Comparison of ENCODE assay signal across 34 mouse cellular contexts in genomic region chr10:108892441-108892840, GRCm38 (mm10).
"Had no signal": no experiment of that assay in that cellular context is flagged by ENCODE, and none has a peak within 500 bp of the region (broad histone marks: within the 10 kb centered on the region; RNA-seq: fewer than 3 reads in every experiment).

No protein-coding gene starts in this region.

- H3K27ac ChIP-seq: heart, embryonic 10.5 days; heart, embryonic 13.5 days; heart, embryonic 15.5 days; hindbrain, embryonic 10.5 days; hindbrain, embryonic 12.5 days; hindbrain, embryonic 13.5 days; hindbrain, embryonic 14.5 days; hindbrain, embryonic 15.5 days; hindbrain, postnatal 0 days; intestine, embryonic 15.5 days; kidney, embryonic 15.5 days; kidney, postnatal 0 days; layer of hippocampus, adult 2 months had no signal

- ATAC-seq: hindbrain, embryonic 16.5 days; hindbrain, postnatal 0 days; inflammation-experienced regulatory T-cells, adult 6 months; intestine, embryonic 15.5 days; intestine, postnatal 0 days had no signal

- H3K36me3 ChIP-seq: heart, embryonic 10.5 days; heart, embryonic 12.5 days; heart, embryonic 13.5 days; heart, embryonic 15.5 days; hindbrain, embryonic 10.5 days; hindbrain, embryonic 12.5 days; hindbrain, embryonic 13.5 days; hindbrain, embryonic 15.5 days; intestine, embryonic 15.5 days; kidney, embryonic 15.5 days had no signal

- H3K9ac ChIP-seq: heart, embryonic 12.5 days; heart, embryonic 13.5 days; heart, embryonic 15.5 days; hindbrain, embryonic 12.5 days; hindbrain, embryonic 13.5 days; hindbrain, embryonic 14.5 days; hindbrain, embryonic 15.5 days; intestine, embryonic 15.5 days; kidney, embryonic 15.5 days had no signal

- H3K4me2 ChIP-seq: heart, embryonic 11.5 days; heart, embryonic 12.5 days; heart, embryonic 13.5 days; heart, embryonic 15.5 days; hindbrain, embryonic 12.5 days; hindbrain, embryonic 13.5 days; hindbrain, embryonic 14.5 days; hindbrain, embryonic 15.5 days; intestine, embryonic 15.5 days; kidney, embryonic 15.5 days had no signal

- H3K4me1 ChIP-seq: heart, embryonic 10.5 days; heart, embryonic 12.5 days; heart, embryonic 13.5 days; heart, embryonic 15.5 days; hindbrain, embryonic 10.5 days; hindbrain, embryonic 12.5 days; hindbrain, embryonic 13.5 days; hindbrain, embryonic 15.5 days; intestine, embryonic 15.5 days; kidney, embryonic 15.5 days had no signal

- H3K4me3 ChIP-seq: heart, embryonic 10.5 days; heart, embryonic 12.5 days; heart, embryonic 13.5 days; heart, embryonic 15.5 days; hindbrain, embryonic 10.5 days; hindbrain, embryonic 12.5 days; hindbrain, embryonic 13.5 days; hindbrain, embryonic 15.5 days; intestine, embryonic 15.5 days; kidney, embryonic 15.5 days; layer of hippocampus, adult 2 months had no signal

- H3K27me3 ChIP-seq: heart, embryonic 12.5 days; heart, embryonic 13.5 days; heart, embryonic 15.5 days; hindbrain, embryonic 12.5 days; hindbrain, embryonic 13.5 days; hindbrain, embryonic 15.5 days; intestine, embryonic 15.5 days; kidney, embryonic 15.5 days had no signal

- H3K9me3 ChIP-seq: heart, embryonic 10.5 days; heart, embryonic 12.5 days; heart, embryonic 13.5 days; heart, embryonic 15.5 days; hindbrain, embryonic 10.5 days; hindbrain, embryonic 12.5 days; hindbrain, embryonic 13.5 days; hindbrain, embryonic 15.5 days; intestine, embryonic 15.5 days; kidney, embryonic 15.5 days had no signal

- DNase-seq: heart, postnatal 10 days; heart, postnatal 14 days; heart, postnatal 36 days; heart, postnatal 4 days; kidney, adult 11 months; kidney, adult 18-20 months; kidney, adult 2 months; kidney, adult 8-10 months; kidney, adult 9 months; kidney, postnatal 10 days; kidney, postnatal 14 days; kidney, postnatal 25 days; kidney, postnatal 36 days; kidney, postnatal 4 days; layer of hippocampus, adult 9-11 months; layer of hippocampus, postnatal 36 days had no signal
